Mouse (Mus musculus) neutrophil, adult 5-6 weeks (primary cell): ENCODE measurements at regions not wholly inside any gene's neighbourhood (a gene's known extent, or its start where the extent isn't known, plus 50 kb on each side); places are given as distances from the start of the nearest gene placed in this dataset.

Experiments used
- ATAC-seq: fragments of 151-379, 151-347 bp; 2 replicates; pipeline ENCODE4 v1.8.0; 2017; ENCODE audit warnings: mild to moderate bottlenecking, moderate TSS enrichment; ENCODE audit not compliant: insufficient number of reproducible peaks, poor library complexity, low FRiP score, severe bottlenecking; ENCODE audit errors: extremely low read depth

DNA sequence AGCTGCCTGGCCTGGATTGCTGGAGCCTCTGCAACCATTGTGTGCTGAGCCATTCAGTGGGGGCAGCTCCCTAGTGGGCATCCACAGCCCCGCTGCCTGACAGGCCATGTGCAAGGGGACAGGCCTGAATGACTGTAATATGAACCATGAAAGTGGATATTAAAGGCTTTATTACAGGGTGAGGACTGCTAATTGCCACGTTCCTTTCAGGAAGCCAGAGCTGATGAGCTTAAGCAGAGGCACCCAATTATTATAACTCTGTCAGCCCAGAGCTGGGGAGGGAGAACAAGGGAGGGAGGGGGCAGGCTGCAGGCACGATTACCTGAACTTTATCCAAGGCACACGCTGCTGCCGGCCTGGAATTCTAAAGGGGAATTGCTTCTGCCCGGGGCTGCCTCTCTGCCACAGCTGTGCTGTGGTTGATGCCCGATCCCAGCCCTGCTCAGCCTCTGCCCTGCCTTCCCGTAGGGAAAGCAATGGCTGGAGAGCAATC is 172.5 kb upstream of the Sdk2 start:
- no peak for ATAC-seq

DNA sequence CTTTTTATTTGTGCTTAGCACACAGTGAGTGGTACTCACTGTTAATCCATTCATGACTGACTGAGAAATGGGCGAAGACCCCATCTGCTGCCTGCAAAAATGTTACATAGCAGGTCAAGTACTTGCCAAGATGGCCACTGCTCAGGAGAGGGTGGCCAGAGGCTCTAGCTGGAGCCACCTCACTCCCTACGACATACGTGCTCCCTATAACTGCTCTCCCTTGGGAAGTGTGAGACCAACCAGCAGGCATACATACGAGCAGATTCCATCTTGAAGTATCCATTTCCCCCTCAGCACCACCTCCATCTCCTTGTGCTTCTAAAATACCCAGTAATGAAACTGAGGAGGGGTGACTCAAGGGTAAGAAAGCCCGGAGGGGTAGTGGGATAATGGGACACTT is 172.0 kb upstream of the Sdk2 start:
- no peak for ATAC-seq

DNA sequence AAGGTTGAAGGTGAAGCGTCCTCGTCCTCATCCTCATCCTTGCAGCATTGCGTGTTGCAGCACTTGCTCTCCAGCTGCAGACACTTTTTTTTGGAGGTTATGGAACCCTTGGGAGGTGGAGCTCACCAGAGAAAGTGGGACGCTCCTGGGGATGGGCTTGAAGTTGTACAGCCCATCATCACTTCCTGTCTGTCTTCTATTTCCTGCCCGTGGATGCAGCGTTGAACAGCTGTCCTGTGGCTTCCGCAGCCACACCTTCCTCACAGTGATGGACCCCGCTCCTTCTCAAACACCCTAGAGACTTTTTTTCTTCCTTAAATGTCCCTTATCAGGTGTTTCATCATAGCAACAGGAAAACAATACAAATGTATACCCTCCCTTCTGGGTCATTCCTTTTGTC is 171.5 kb upstream of the Sdk2 start:
- ATAC-seq = no peak

DNA sequence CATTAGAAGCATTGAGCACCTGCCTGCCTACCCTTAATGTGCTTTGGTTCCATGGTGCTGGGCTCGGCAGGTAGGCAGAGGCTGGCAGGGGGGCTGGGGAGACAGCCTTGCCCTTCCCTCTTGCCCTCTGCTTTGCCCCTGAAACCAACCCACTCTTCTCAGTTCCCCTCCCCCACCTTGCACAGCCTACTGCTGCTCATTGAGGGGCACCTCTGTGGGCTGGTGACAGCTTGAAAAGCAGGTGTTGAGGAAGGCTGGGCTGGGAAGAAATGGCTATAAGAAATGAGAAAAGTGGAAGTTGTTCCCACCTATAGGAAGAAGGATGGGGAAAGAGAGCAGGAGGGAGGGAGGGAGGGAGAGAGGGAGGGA is 167.7 kb upstream of the Sdk2 start:
- ATAC-seq = no peak

DNA sequence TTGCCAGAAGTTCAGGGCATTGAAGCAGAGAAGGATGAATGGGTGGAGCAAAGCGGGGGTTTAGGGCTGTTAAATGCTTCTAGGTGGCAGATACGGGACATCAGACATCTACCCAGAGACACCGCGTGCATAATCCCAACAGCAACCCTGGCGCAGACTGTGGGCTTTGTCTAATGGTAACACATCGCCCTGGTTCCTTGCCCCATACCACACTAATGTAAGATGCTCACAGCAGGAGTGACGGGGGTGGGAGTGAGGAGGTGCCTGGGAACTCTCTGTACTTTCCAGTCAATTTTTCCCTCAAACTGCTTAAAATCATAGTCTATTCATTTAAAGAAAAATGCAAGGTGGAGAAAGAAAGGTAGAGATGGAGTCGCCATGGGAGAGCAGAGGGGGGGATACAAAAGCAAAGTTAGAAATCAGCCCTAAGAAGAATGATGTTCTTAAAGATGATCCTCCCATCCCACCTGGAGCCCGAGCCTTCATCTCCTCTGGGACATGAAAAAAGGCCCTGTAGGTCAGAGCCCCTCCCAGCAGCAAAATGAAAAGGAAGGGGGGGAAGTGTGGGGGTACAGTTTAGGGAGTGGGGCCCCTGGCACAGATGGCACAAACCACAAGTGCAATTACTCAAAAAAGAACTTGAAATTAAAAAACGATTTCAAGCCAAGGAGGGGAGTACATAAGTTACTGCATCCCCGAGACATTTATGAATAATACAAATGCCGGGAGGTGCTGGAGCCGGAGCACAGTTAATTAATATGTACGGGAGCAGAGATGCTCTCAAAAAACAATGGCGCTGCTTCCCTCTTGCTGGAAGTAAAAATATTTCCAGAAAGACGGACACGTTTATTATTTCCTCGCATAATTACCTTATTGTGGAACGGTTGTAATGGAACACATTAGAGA is 167.0 kb upstream of the Sdk2 start:
- no peak for ATAC-seq

DNA sequence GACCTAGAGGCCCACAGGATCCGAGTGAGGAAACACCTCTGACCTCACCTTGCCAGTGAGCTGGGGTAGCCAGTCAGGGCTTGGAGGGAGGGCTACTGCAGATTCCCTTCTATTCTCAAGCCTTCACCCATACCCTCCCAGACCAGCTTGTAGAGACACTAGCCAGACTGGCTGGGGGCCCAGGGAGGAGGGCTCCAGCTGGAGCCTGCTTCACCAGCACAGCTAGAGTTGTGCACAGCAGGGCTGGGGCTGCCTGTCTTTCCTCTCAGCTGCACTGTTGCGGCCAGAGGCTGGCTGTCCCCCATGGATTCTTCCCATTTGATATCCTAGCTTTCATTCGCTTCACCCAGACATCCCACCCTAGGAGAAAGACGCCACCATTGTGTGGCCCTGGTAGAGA is 165.0 kb upstream of the Sdk2 start:
- no peak for ATAC-seq

DNA sequence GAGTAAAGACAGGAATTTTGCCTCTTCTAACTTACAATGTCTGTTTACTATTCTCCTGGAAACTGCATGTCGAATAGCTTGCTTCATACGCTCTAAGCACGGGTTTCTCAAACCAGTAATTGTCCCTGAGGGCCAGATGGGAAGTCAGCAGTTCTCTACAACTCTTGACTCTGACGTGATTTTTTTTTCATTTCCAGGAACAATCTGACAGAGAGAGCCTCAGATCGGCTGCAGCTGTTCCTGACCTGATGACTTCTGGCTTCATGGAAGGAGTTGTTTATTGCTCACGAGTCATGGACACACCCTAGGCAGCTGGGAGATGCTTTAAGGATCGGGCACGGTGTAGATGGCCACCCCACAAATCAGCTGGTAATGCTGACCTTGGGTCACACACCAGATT is 162.9 kb upstream of the Sdk2 start:
- no peak for ATAC-seq

DNA sequence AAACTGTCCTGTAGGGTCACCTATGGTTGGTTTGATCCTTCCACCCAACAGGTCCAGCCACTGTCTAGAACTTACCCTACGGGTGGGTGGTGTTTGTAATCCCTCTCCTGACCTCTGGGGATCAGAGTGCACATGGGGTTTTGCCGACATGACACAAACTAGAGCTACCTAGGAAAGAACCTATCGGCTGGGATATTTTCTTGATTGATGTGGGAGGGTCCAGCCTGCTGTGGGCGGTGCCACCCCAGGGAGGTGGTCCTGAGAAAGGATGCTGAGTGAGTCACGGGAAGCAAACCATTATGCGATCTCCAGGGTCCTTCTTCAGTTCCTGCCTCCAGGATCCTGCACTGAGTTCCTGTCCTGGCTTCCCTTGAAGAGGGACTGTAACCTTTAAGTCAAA is 162.3 kb upstream of the Sdk2 start:
- no peak for ATAC-seq

DNA sequence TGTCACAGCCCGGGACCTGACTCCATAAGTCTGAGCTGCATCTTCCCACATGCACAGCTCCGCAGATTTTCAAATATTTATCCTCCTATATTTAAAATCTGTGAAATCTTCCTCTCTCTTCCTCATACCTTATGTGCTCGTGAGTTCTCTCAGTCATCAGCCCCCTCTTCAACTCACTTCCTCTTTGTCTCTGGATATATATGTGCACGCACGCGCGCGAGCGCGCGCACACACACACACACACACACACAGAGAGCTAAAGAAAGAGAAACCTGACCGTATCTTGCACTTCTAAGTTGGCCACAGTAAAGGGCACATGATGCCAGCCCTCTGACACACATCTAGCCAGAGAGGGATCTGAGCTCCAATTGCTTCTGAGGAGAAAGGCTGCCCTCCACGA is 159.7 kb upstream of the Sdk2 start:
- peak; percentile 76 for ATAC-seq

DNA sequence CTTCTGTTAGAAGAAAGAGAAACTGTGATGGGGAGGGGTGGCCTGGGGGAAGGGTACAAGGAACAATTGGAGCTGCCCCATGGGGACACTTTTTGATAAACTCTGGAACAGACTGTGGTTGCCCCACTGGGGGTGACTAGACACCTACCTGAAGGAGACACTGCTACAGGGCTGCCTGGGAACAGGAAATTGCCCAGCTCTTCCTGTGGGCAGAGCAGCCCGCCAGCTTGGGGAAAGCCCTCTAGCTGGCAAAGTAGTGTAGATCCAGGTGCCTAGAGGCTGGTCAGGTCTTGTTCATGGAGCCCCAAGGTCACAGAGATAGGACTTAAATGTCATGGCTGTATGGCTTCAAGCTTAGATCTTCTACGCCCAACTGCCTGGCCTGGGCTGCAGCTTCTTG is 157.9 kb upstream of the Sdk2 start:
- ATAC-seq = no peak

DNA sequence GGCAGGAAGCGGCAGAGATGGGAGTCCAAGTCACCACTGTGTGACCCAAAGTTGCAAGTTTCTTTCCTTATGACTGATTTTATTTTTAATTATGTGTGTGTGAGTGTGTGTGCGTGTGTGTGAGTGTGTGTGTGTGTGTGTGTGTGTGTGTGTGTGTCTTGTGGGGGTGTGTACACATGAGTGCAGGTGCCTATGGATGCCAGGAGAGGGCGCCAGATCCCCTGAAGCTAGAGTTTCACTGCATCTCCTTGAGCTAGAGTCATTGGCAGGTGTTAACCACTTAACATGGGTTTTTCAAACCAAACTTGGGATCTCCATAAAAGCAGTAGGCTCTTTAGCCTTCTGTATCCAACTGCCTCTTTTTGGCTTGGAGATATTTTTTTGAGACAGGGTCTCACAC is 156.2 kb upstream of the Sdk2 start:
- ATAC-seq = no peak

DNA sequence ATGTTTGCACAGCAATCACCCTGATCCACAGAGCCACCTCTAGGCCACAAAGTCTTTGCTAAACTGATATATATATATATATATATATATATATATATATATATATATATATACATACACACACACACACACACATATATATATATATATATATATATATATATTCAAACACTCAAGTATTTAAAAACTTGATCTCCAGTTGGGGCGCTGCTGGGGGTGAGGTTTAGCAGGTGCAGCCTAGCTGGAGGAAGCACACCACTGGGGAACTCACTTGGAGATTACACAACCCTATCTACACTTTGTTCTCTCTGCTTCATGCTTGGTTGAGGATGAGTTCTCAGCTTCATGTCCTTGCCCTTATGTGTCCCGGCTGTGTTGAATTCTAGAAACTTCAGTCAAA is 153.6 kb upstream of the Sdk2 start:
- no peak for ATAC-seq

DNA sequence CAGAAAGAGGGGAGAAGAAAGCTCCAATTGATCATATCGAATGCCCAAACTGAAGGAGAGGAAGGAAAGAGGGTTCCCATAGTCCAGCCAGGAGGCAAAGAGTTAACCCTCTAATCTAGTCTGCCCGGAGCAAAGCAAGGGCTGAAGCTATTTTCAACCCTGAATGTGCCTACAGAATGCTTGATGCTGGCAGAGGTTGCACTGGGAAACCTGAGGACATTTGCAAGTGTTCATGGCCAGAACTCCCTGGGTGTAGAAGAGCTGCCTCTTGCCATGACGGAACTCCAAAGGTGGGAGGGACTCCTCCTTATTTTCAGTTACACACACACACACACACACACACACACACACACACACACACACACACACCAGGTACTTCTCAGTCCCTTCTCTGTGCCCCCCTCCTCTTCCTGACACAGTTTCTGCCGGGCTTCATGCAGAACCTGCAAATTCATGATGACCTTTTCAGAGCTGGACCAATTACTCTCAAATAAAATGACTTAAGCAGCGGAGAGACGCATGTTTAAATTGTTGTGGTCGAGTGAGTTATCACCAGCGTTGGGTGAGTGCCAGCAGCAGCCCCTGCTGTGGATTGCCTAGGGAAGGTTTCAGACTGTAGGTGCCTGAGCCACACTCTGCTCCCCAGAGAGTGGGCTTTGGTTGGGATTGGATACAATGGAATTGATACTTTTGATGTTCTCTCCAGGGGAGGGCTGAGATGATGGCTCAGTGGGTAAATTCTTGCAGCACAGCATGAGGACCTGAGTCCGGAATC is 152.1 kb upstream of the Sdk2 start:
- ATAC-seq = no peak

DNA sequence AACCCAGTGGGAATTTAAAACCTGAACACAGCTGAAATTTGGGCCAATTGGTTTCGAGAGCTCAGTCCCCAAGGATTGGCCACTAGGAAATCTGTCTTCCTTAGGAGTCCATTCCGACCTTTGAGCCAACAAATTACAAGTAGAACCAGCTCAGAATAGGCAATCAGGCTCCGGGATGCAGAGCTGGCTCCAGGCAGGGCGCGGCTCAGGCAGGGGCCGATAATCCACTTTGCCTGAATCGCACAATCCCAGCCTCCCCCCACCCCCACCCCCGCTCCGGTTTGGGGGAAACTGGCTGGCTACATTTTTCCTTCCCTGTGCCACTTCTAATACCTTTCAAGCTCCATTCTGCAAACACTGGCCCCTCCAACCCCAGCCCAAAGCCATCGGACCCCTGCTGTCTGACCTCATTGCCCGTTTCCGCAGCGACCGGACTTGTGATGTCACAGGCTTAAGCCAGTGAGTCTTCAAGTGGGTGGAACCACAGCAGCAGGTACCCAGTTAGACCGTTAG is 150.5 kb upstream of the Sdk2 start:
- no peak for ATAC-seq

DNA sequence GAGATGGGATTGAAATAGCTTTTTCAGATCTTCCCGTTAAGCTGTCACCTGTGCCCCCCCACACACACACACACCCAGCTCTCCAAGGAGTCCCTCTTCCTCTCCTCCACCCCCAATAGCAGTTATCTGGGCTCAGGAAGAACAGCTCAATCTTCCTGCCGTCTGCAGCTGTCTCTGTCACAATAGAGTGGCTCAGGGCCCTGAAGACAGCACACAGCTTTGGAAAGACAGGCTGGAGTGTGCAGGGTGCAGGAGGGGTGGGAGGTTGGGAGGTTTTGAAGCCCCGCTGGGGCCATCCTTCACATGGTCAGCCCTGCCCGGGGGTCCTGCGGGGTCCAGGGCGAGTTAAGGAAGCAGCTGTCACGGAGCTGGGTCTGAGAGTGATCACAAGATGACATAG is 149.6 kb upstream of the Sdk2 start:
- no peak for ATAC-seq

DNA sequence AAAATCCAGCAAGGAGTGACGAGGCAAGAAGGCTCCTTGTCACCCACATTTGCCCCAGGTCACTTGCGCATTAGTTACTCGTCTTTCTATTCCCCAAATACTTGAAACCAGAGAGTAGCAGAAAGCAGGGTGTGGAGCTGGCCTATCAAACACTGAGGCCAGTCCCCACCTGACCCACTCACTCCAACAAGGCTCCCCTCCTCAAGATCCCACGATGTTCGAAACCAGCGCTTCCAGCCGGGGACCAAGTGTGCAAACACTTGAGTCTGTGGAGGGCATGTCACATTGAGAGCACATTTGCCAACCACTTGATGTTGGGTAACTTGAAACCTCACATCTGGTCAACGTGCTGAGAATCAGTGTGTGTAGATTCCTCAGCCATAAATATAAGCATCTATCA is 148.4 kb upstream of the Sdk2 start:
- ATAC-seq = no peak

DNA sequence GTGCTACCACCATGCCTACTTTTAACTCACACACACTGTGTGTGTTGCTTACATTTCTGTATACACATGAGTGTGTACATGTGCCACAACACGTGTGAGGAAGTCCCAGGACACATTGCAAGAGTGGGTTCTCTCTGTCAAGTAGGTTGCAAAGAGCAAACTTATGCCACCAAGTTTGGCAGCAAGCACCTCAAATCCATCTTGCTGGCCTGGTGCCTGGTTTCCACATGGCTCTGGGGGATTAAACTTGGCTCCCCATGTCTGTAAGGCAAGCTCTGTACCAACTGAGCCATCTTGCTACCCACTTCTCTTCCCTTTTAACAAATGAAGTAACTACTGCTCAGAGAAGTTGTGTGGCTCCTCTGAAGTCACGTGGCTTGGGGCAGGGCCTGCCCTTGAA is 145.3 kb upstream of the Sdk2 start:
- ATAC-seq = no peak

DNA sequence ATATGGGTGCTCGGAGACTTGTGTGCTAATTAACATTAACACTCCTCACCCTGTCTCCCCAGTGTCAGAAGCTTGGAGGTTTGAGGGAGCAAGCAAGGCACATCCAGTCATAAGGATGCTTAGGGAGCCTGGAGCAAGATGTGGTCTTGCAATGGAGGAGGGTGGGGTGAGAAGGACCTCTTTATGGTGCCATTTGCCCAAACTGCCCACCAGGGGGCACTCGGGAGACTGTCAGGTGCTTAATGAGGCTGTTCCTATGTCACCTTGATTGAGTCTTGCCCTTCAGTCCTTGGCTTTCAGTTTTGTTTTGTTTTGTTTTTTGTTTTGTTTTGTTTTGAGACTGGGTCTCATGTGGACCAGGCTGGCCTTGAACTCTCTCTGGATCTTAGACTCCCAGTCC is 138.3 kb upstream of the Sdk2 start:
- peak; percentile 85 for ATAC-seq

DNA sequence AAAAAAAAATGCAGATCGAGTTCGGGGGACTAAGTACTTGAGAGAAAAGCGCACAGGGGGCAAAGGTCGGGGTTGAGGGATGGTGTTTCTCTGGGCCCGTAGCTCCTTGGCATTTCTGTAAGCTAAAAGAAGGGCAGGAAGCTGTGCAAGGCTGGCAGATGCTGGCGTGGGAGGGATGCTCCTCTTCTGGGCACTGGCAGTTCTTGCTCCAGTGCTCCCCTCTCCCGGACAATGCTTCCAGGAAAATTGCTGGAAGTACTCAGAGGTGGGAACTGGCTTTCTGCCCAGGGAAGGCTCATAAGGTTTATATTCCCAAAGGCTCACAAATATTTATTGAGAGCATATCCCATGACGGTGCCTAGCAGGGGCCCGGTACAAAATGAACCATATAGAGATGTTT is 136.6 kb upstream of the Sdk2 start:
- no peak for ATAC-seq

DNA sequence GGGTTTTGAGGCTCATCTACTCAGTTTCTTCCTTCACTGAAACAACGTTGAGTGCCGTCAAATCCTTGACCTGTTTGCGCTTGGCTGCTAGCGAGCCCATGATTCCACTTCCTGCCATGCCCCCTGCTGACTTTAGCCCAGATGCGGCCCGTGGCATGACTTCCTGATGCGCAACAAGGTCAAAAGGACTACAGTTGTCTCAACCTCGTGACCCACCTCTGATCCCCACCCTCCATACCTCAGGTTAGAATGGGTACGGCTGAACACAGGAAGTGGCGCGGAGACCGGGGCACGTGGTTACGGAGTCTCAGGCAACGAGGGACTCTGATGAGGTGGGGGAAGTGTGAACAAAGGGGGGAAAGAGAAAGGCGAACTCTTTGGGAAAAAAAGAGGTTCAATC is 135.6 kb upstream of the Sdk2 start:
- no peak for ATAC-seq
